ENCODE assay signal across 8 mouse cellular contexts in genomic region chr10:76902588-76902987, GRCm38 (mm10). TPM values are rescaled to one million over a fixed set of nuclear protein-coding genes. Genes with fewer than 3 reads are reported as not detected.
A peak's percentile ranks its signal among the peaks of the same experiment; 100 is the strongest.
DNase-seq lines count a peak whose midpoint lies in the region; ATAC-seq and TF ChIP-seq lines count a peak whose summit lies in the region.

No protein-coding gene starts in this region.

- H3K4me3 ChIP-seq in liver, postnatal 0 days (ENCODE audit: low read depth, low read length): no peak overlapping the region
- no peak overlapping the region for H3K4me3 ChIP-seq in embryonic facial prominence, embryonic 10.5 days

- no peak overlapping the region for H3K9ac ChIP-seq in liver, postnatal 0 days (replicated peaks)

- no peak overlapping the region for H3K4me2 ChIP-seq in liver, postnatal 0 days (ENCODE audit: low read depth, low read length)

- H3K27me3 ChIP-seq in liver, postnatal 0 days (ENCODE audit: insufficient read depth, low read length): no peaks in the 10 kb centered on the region
- H3K27me3 ChIP-seq in embryonic facial prominence, embryonic 10.5 days (replicated peaks; ENCODE audit: low read depth, poor library complexity, severe bottlenecking): no peaks in the 10 kb centered on the region

- no peak for TF ChIP-seq EP300 in liver, postnatal 0 days (IDR thresholded peaks at IDR 0.05; ENCODE audit: low read depth)

- H3K36me3 ChIP-seq in liver, postnatal 0 days (replicated peaks; ENCODE audit: insufficient read depth, low read length): no peaks in the 10 kb centered on the region
- H3K36me3 ChIP-seq in embryonic facial prominence, embryonic 10.5 days (replicated peaks): peaks cover 4% of the 10 kb centered on the region; the same call in 1 of the 2 replicates

- no peaks in the 10 kb centered on the region; the same call in 1 of the 2 replicates for H3K4me1 ChIP-seq in liver, postnatal 0 days (ENCODE audit: insufficient read depth)
- peaks cover 43% of the 10 kb centered on the region for H3K4me1 ChIP-seq in embryonic facial prominence, embryonic 10.5 days

- no peak for ATAC-seq in liver, postnatal 0 days

- TF ChIP-seq CTCF in liver, postnatal 0 days (IDR thresholded peaks at IDR 0.05; ENCODE audit: low read depth): no peak

- H3K27ac ChIP-seq in liver, postnatal 0 days (ENCODE audit: low read depth): no peak overlapping the region
- H3K27ac ChIP-seq in embryonic facial prominence, embryonic 10.5 days (replicated peaks): peak overlapping the region; percentile 49

- 43% methylated on average over 6 of the region's 6 CpGs for WGBS in liver, postnatal 0 days (ENCODE audit: insufficient replicate concordance)
- WGBS in embryonic facial prominence, embryonic 10.5 days: 34% methylated on average over 6 of the region's 6 CpGs

- DNase-seq in liver: peak; percentile 22
- DNase-seq in liver, postnatal 0 days: no peak
- DNase-seq in embryonic facial prominence, embryonic 10.5 days (ENCODE audit: low spot score): no peak
- peak; percentile 37 to 53 for DNase-seq in heart, postnatal 14 days
- peak; percentile 56 to 80 for DNase-seq in lung, adult 18-20 months
- DNase-seq in retina, postnatal 1 day: peak; percentile 55
- DNase-seq in natural killer cell, adult 2 months (ENCODE audit: low spot score in 2 of 2): no peak
- no peak for DNase-seq in ovary, postnatal 10 days (ENCODE audit: low spot score)

- intact Hi-C loops in heart, postnatal 14 days (cut with DNase I): no loop called here

- H3K9me3 ChIP-seq in liver, postnatal 0 days (ENCODE audit: low read length): no peaks in the 10 kb centered on the region
- no peaks in the 10 kb centered on the region for H3K9me3 ChIP-seq in embryonic facial prominence, embryonic 10.5 days

RNA-seq across cellular contexts. Expression of gene Pcbp3, which starts 59.1 kb away (rescaled TPM):
- polyA plus RNA-seq in liver, postnatal 0 days (2015; fragmentation: Nextera tagmentation; extraction: Ambion mirVana): 2.7 and 2.9 TPM in 2 replicates
- polyA plus RNA-seq in embryonic facial prominence, embryonic 10.5 days (2016; fragmentation: Nextera tagmentation; extraction: Ambion mirVana): 57.7 and 66.2 TPM in 2 replicates
- 1 to 10 TPM; 7.7 TPM for total RNA-seq in heart, postnatal 14 days (2021)

Comparison
In these comparisons a context has a peak if more than half of its experiments do, and no peak if none do; other contexts are left out.
1. DNase-seq: peak in liver (single experiment), heart, postnatal 14 days (2 of 2), lung, adult 18-20 months (2 of 2) and retina, postnatal 1 day (single experiment); none in liver, postnatal 0 days (single experiment), embryonic facial prominence, embryonic 10.5 days (single experiment), natural killer cell, adult 2 months (0 of 2) and ovary, postnatal 10 days (single experiment).
2. RNA of gene Pcbp3, which starts 59.1 kb away (polyA plus RNA-seq): 57.7 to 66.2 TPM in embryonic facial prominence, embryonic 10.5 days; 2.7 to 2.9 TPM in liver, postnatal 0 days; every median in the first group is over 10 times any median in the second.